Mouse (Mus musculus) brain, embryonic 14.5 days (tissue): Measurements from ENCODE around the gene Gapvd1.

ENCODE experiments used
- CTCF ChIP-seq: fragments of 200-500 bp; IDR thresholded peaks from 2 replicates; pipeline ENCODE4 v1.5.1; 2012; ENCODE audit warnings: inconsistent platforms, mild to moderate bottlenecking, moderate library complexity, borderline replicate concordance; ENCODE audit not compliant: insufficient read depth, insufficient read length; ENCODE audit errors: extremely low read depth
- POLR2A ChIP-seq: fragments of 200-500 bp; IDR thresholded peaks from 2 replicates; pipeline ENCODE4 v1.6.1; 2012; ENCODE audit warnings: mild to moderate bottlenecking, inconsistent platforms, borderline replicate concordance; ENCODE audit not compliant: poor library complexity, insufficient read depth, insufficient read length, severe bottlenecking; ENCODE audit errors: extremely low read depth

DNA sequence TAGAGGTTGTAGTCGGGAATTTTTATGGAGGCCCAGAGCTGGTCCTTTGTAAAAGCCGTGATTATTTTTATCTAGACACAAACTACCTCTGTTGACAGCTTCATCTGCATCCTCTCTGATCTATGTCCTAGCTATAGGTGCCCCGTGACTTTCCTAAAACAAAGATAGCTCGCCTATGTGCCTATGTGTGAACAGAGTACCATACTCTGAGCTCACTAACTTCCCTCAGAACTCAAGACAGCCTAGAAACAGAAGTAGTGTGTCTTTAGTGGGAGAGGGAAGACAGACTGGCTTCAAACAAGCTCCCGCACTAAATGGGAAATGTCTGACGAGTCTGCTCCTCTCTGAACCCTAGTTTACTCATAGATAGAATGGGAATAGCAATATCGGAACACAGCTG, 45.3 kb upstream of the Gapvd1 start:
- no peak for TF ChIP-seq POLR2A
- TF ChIP-seq CTCF = no peak
